Mouse (Mus musculus): Measurements from ENCODE around the gene Tmem132d. TPM values are rescaled to one million over a fixed set of nuclear protein-coding genes. Genes with fewer than 3 reads are reported as not detected.

Gene Tmem132d
- polyA plus RNA-seq, 1 experiment from 2014 or later, result 0.70 TPM

DNA sequence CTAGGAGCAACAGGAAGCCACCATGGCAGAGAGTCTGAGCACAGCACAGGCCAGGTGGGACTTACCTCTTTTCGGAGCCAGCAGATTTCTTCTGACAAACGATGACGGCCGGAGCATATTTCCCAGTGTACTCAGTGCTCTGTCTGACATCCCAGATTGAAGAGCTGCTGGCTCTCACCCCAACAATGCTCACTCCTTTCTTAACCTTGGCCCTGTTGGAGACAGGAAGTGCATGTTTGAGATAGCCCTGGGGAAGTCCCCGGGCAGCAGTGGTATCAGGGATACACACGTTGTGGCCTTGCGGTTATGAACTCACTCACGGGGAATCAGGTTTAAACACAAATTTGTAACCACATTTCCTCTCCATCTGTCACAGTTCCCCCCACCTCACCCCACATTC, 296.1 kb downstream of the Tmem132d start:
- ATAC-seq (ENCODE audit: low FRiP score, low read depth), result no peak
- 88% methylated on average over 8 of the region's 8 CpGs for WGBS
- no peak overlapping the region for H3K4me3 ChIP-seq

DNA sequence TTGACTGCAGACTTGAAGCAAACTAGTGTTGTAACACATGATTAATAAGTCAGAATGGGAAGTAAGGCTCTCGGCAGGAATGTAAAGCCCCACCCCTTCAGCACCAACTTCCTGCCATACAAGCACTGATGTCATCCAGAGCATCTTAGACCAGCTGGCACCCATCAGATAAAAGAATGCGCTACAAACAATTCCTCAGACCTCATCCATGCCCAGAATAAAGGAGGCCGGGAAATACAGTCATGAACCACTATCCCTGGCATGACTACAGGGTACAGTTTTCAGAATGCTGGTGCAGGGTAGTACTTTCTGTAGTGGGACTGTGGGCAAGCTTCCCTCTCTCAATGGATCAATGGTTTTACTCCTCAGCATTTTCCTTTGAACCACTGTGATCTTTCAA, 310.2 kb downstream of the Tmem132d start:
- H3K27me3 ChIP-seq, result no peaks in the 10 kb centered on the region
- H3K4me3 ChIP-seq, result no peak overlapping the region
- H3K27ac ChIP-seq (replicated peaks), result no peak overlapping the region
- no peaks in the 10 kb centered on the region for H3K4me1 ChIP-seq
- H3K9ac ChIP-seq (replicated peaks), result no peak overlapping the region
- 84% methylated on average over 3 of the region's 3 CpGs for WGBS
- no peaks in the 10 kb centered on the region for H3K9me3 ChIP-seq
- no peaks in the 10 kb centered on the region for H3K36me3 ChIP-seq
- no peak overlapping the region for H3K4me2 ChIP-seq (replicated peaks)
- no peak for ATAC-seq (ENCODE audit: low FRiP score, low read depth)

More for the DNA sequence above, 296.1 kb downstream of the Tmem132d start:
- H3K4me2 ChIP-seq (replicated peaks), result no peak overlapping the region
- no peaks in the 10 kb centered on the region for H3K9me3 ChIP-seq
- no peaks in the 10 kb centered on the region for H3K27me3 ChIP-seq
- no peaks in the 10 kb centered on the region for H3K4me1 ChIP-seq
- no peak overlapping the region for H3K9ac ChIP-seq (replicated peaks)
- H3K27ac ChIP-seq (replicated peaks), result no peak overlapping the region
- no peaks in the 10 kb centered on the region for H3K36me3 ChIP-seq

DNA sequence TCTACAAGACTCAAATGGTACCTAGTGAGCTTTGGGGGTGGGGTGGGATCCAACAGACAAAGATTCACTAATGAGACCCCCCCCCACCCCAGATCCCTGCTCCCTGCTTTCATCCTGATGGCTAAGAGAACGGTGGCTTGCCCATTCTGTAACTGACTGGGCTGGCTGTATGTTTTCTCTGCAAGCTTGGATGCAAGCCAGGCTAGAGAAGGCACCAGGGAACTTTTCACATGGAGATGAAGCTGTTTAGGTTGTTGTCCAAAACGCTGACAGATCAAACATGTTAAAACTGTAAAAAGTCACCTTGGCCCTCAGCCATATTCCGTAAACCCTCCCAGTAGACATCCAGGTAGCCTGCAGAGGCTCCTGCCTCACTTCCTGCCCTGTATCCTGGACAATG, 313.7 kb downstream of the Tmem132d start:
- ATAC-seq (ENCODE audit: low FRiP score, low read depth), result no peak
- 77% methylated on average over 3 of the region's 3 CpGs for WGBS

GRCm38 (mm10) chr5:128113107-128113506, 319.8 kb downstream of the Tmem132d start:
- no peaks in the 10 kb centered on the region for H3K27me3 ChIP-seq
- H3K4me1 ChIP-seq, result no peaks in the 10 kb centered on the region
- WGBS, result 95% methylated on average over 8 of the region's 8 CpGs
- H3K9ac ChIP-seq (replicated peaks), result no peak overlapping the region
- no peak overlapping the region for H3K4me3 ChIP-seq
- no peaks in the 10 kb centered on the region for H3K36me3 ChIP-seq
- H3K27ac ChIP-seq (replicated peaks), result no peak overlapping the region
- 0 out of 2 replicates have a peak, but pooled peaks cover 8% of the 10 kb centered on the region for H3K9me3 ChIP-seq
- no peak for ATAC-seq (ENCODE audit: low FRiP score, low read depth)
- H3K4me2 ChIP-seq (replicated peaks), result no peak overlapping the region

More for the DNA sequence above, 313.7 kb downstream of the Tmem132d start:
- no peaks in the 10 kb centered on the region for H3K4me1 ChIP-seq
- H3K27me3 ChIP-seq, result no peaks in the 10 kb centered on the region
- H3K9me3 ChIP-seq, result no peaks in the 10 kb centered on the region
- H3K9ac ChIP-seq (replicated peaks), result no peak overlapping the region
- H3K27ac ChIP-seq (replicated peaks), result no peak overlapping the region
- H3K4me3 ChIP-seq, result no peak overlapping the region
- H3K4me2 ChIP-seq (replicated peaks), result no peak overlapping the region
- no peaks in the 10 kb centered on the region for H3K36me3 ChIP-seq

DNA sequence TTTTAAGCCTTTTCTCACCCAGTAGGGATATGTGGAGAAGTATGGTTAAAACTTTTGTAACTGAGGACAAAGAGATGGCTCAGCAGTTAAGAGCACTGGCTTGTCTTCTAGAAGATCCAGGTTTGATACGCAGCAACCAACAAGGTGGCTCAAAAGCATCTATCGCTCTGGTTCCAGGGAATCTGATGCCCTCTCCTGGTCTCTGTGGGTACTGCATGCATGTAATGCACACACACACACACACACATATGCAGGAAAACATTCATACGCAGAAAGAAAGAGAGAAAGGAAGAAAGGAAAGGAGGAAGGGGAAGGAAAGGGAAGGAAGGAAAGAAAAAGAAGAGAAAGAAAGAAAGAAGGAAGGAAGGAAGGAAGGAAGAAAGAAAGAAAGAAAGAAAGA, 320.4 kb downstream of the Tmem132d start:
- WGBS, result 91% methylated on average over 3 of the region's 3 CpGs
- no peaks in the 10 kb centered on the region for H3K4me1 ChIP-seq
- ATAC-seq (ENCODE audit: low FRiP score, low read depth), result no peak

GRCm38 (mm10) chr5:128111664-128112063, 321.2 kb downstream of the Tmem132d start:
- 0 out of 2 replicates have a peak, but pooled peaks cover 8% of the 10 kb centered on the region for H3K9me3 ChIP-seq
- H3K4me1 ChIP-seq, result no peaks in the 10 kb centered on the region
- no peak for ATAC-seq (ENCODE audit: low FRiP score, low read depth)
- H3K27me3 ChIP-seq, result no peaks in the 10 kb centered on the region
- no peak overlapping the region for H3K4me2 ChIP-seq (replicated peaks)
- no peak overlapping the region for H3K9ac ChIP-seq (replicated peaks)
- no peaks in the 10 kb centered on the region for H3K36me3 ChIP-seq
- H3K4me3 ChIP-seq, result no peak overlapping the region
- 78% methylated on average over 5 of the region's 5 CpGs for WGBS
- H3K27ac ChIP-seq (replicated peaks), result no peak overlapping the region

More for the DNA sequence above, 320.4 kb downstream of the Tmem132d start:
- Histone ChIP-seq H3K9me3 (0 out of 2 replicates have a peak, but pooled peaks cover 8% of the 10 kb centered on the region), H3K36me3 (no peaks in the 10 kb centered on the region), H3K4me2 (replicated peaks) (no peak overlapping the region), H3K9ac (replicated peaks) (no peak overlapping the region), H3K27ac (replicated peaks) (no peak overlapping the region), H3K4me3 (no peak overlapping the region), H3K27me3 (no peaks in the 10 kb centered on the region)

- no peak overlapping the region for H3K27ac ChIP-seq (replicated peaks)
- peaks cover 3% of the 10 kb centered on the region; the same call in 1 of the 2 replicates for H3K4me1 ChIP-seq
- H3K4me3 ChIP-seq, result no peak overlapping the region
- no peaks in the 10 kb centered on the region for H3K27me3 ChIP-seq
- no peaks in the 10 kb centered on the region for H3K36me3 ChIP-seq
- 80% methylated on average over 8 of the region's 8 CpGs for WGBS
- H3K4me2 ChIP-seq (replicated peaks), result no peak overlapping the region
- peaks cover 9% of the 10 kb centered on the region; the same call in 1 of the 2 replicates for H3K9me3 ChIP-seq
- H3K9ac ChIP-seq (replicated peaks), result no peak overlapping the region
- no peak for ATAC-seq (ENCODE audit: low FRiP score, low read depth)
These were observed 330.3 kb downstream of the Tmem132d start for GRCm38 (mm10) chr5:128102556-128102955.

DNA sequence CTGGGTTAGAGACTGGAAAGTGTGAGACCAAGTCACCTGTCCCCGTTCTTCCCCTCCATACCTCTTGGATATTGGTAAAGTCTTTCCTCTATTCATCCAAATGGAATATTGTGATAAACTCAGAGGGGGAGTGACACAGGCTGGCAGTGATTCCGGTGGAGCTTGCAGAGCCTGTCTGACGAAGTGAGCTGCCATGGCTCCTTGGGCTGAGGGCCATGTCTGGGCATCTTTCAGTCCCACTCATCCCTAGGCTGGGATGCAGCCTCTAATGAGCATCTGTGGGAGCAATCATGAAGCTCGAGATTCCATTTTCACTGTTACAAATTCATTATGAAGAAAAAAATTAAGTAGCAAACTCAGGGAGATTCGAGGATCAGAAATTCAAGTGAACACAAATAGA, 332.5 kb downstream of the Tmem132d start:
- H3K4me3 ChIP-seq, result no peak overlapping the region
- H3K36me3 ChIP-seq, result no peaks in the 10 kb centered on the region
- H3K4me1 ChIP-seq, result peaks cover 3% of the 10 kb centered on the region; the same call in 1 of the 2 replicates
- H3K9me3 ChIP-seq, result peaks cover 9% of the 10 kb centered on the region; the same call in 1 of the 2 replicates
- no peak overlapping the region for H3K27ac ChIP-seq (replicated peaks)
- no peak for ATAC-seq (ENCODE audit: low FRiP score, low read depth)
- 91% methylated on average over 5 of the region's 5 CpGs for WGBS
- H3K9ac ChIP-seq (replicated peaks), result no peak overlapping the region
- no peaks in the 10 kb centered on the region for H3K27me3 ChIP-seq
- H3K4me2 ChIP-seq (replicated peaks), result no peak overlapping the region

DNA sequence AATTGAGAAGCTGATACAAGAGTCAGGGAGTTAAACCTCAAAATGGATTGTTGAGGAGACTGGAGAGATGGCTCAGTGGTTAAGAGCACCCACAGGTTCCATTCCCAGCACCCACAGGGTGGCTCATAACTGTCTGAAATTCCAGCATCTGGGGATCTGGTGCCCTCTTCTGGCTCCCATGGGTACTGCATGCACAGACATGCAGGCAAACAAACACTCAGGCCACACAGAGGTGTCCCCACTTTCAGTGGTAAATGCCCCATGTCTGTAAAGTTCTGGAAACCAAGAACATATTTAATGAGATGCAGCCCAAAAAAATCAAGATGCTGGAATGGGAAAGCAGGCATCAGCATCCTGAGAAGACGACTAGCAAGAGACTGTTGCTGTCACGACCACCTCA, 333.4 kb downstream of the Tmem132d start:
- no peaks in the 10 kb centered on the region for H3K36me3 ChIP-seq
- H3K4me2 ChIP-seq (replicated peaks), result no peak overlapping the region
- H3K9me3 ChIP-seq, result peaks cover 9% of the 10 kb centered on the region; the same call in 1 of the 2 replicates
- no peak overlapping the region for H3K4me3 ChIP-seq
- peaks cover 3% of the 10 kb centered on the region; the same call in 1 of the 2 replicates for H3K4me1 ChIP-seq
- no peaks in the 10 kb centered on the region for H3K27me3 ChIP-seq
- no peak for ATAC-seq (ENCODE audit: low FRiP score, low read depth)
- H3K27ac ChIP-seq (replicated peaks), result no peak overlapping the region
- no peak overlapping the region for H3K9ac ChIP-seq (replicated peaks)
- WGBS, result 82% methylated on average over 2 of the region's 2 CpGs

- no peak overlapping the region for H3K4me2 ChIP-seq (replicated peaks)
- no peak for ATAC-seq (ENCODE audit: low FRiP score, low read depth)
These were observed 342.3 kb downstream of the Tmem132d start for GRCm38 (mm10) chr5:128090578-128090977.

DNA sequence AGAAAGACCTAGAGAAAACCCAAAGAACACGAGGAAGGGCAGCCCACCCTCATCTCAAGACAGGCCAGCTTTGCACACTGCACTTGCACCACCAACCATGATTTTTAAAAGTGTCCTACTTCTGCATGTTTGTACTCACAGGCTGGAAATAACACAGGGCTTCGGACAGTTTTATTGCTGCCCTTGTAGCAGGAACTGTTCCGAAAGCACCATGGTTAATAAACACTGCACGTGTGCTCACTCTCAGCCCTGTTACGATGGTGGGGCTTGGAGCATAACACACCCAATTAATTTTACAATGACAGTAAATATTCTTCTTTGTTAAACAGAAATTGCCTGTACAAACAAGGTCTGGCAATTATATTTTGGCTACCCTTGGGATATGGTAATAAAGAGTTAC, 357.4 kb downstream of the Tmem132d start:
- H3K9me3 ChIP-seq, result no peaks in the 10 kb centered on the region
- no peaks in the 10 kb centered on the region for H3K36me3 ChIP-seq
- no peak overlapping the region for H3K27ac ChIP-seq (replicated peaks)
- WGBS, result 82% methylated on average over 5 of the region's 5 CpGs
- H3K4me3 ChIP-seq, result no peak overlapping the region
- no peak for ATAC-seq (ENCODE audit: low FRiP score, low read depth)
- no peaks in the 10 kb centered on the region for H3K27me3 ChIP-seq
- no peak overlapping the region for H3K9ac ChIP-seq (replicated peaks)
- H3K4me2 ChIP-seq (replicated peaks), result no peak overlapping the region
- no peaks in the 10 kb centered on the region for H3K4me1 ChIP-seq

More at GRCm38 (mm10) chr5:128090578-128090977, 342.3 kb downstream of the Tmem132d start:
- WGBS, result 85% methylated on average over 5 of the region's 5 CpGs
- Histone ChIP-seq H3K27me3 (no peaks in the 10 kb centered on the region), H3K9me3 (no peaks in the 10 kb centered on the region), H3K27ac (replicated peaks) (no peak overlapping the region), H3K4me1 (no peaks in the 10 kb centered on the region), H3K9ac (replicated peaks) (no peak overlapping the region), H3K36me3 (no peaks in the 10 kb centered on the region), H3K4me3 (no peak overlapping the region)

- WGBS, result 83% methylated on average over 2 of the region's 2 CpGs
- Histone ChIP-seq H3K4me3 (no peak overlapping the region), H3K27ac (replicated peaks) (no peak overlapping the region), H3K9ac (replicated peaks) (no peak overlapping the region), H3K9me3 (no peaks in the 10 kb centered on the region), H3K4me1 (no peaks in the 10 kb centered on the region), H3K4me2 (replicated peaks) (no peak overlapping the region), H3K36me3 (no peaks in the 10 kb centered on the region), H3K27me3 (no peaks in the 10 kb centered on the region)
- no peak for ATAC-seq (ENCODE audit: low FRiP score, low read depth)
These were observed 360.3 kb downstream of the Tmem132d start for GRCm38 (mm10) chr5:128072616-128073015.

DNA sequence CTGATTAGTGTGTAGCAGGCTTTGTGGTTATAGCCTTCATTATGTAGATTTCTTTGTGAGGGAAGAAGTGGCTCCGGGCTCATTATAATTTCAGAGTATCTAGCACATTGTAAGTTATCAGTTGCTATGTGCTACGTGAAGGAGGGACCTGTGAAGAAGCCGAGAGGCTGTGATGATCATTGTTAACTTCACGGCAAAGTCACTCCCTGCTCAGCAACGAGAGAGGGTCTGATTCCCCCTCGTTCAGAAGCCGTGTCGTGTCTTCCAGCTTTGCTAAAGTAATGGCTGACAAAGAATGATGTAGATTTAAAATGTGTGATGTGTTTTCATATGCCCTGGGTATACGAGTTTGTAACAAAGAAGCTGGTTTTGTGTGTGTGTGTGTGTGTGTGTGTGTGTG, 391.1 kb downstream of the Tmem132d start:
- 82% methylated on average over 9 of the region's 9 CpGs for WGBS
- ATAC-seq (ENCODE audit: low FRiP score, low read depth), result no peak

More for the DNA sequence above, 391.1 kb downstream of the Tmem132d start:
- no peaks in the 10 kb centered on the region for H3K4me1 ChIP-seq
- H3K27me3 ChIP-seq, result no peaks in the 10 kb centered on the region
- H3K9me3 ChIP-seq, result no peaks in the 10 kb centered on the region
- no peak overlapping the region for H3K4me2 ChIP-seq (replicated peaks)
- no peak overlapping the region for H3K9ac ChIP-seq (replicated peaks)
- H3K4me3 ChIP-seq, result no peak overlapping the region
- H3K27ac ChIP-seq (replicated peaks), result no peak overlapping the region
- no peaks in the 10 kb centered on the region for H3K36me3 ChIP-seq
